Mouse (Mus musculus): Measurements from ENCODE around the gene Zfp317.
A peak's percentile ranks its signal among the peaks of the same experiment; 100 is the strongest.
"Not testable (repeated sequence)": the region's sequence is repeated elsewhere in the genome, so short reads cannot be mapped to it uniquely, and the experiment has no call there.

Zfp317 gene

GRCm38 (mm10) chr9:19621843-19622822 lies at the start of gene Zfp317:
Gene Zfp317 (plus strand): TSS chr9:19622102.
- peak; percentile 85 for DNase-seq

- no peak for DNase-seq
Observed at GRCm38 (mm10) chr9:19582317-19582716, 39.6 kb upstream of the Zfp317 start, which contains the start of gene Olfr855. Gene Olfr855 (plus strand): TSS chr9:19582617.

- DNase-seq: peak; percentile 8
Observed at GRCm38 (mm10) chr9:19621297-19621696, 605 bp upstream of the Zfp317 start.

- DNase-seq: no peak
Observed at GRCm38 (mm10) chr9:19629574-19629973, 7.7 kb downstream of the Zfp317 start.

GRCm38 (mm10) chr9:19645193-19645592 lies 23.3 kb downstream of the Zfp317 start:
- no peak for DNase-seq

GRCm38 (mm10) chr9:19690281-19690680 lies 68.4 kb downstream of the Zfp317 start:
- DNase-seq: no peak

- DNase-seq: no peak
Observed at GRCm38 (mm10) chr9:19691426-19691825, 69.5 kb downstream of the Zfp317 start.

GRCm38 (mm10) chr9:19692430-19692829 lies 70.5 kb downstream of the Zfp317 start:
- no peak for DNase-seq

GRCm38 (mm10) chr9:19694285-19694684 lies 72.4 kb downstream of the Zfp317 start:
- not testable (repeated sequence) for DNase-seq

GRCm38 (mm10) chr9:19694898-19695379 lies 73.0 kb downstream of the Zfp317 start:
- not testable (repeated sequence) for DNase-seq
